Mouse (Mus musculus) heart, embryonic 12.5 days (tissue): ENCODE data around the gene Rps6ka1. TPM values are rescaled to one million over a fixed set of nuclear protein-coding genes. Genes with fewer than 3 reads are reported as not detected.

Experiments
- ATAC-seq: fragments of 200-750 bp; cut with Nextera tagmentation; 2 replicates; pipeline ENCODE4 v1.8.0; 2017; ENCODE audit warnings: moderate TSS enrichment, moderate library complexity; ENCODE audit not compliant: insufficient number of reproducible peaks, low FRiP score
- H3K27ac ChIP-seq: fragments of 300-500 bp; sonication (generic); 2 replicates; pipeline ENCODE4 v1.5.1; 2016; ENCODE audit warnings: mild to moderate bottlenecking, moderate library complexity; ENCODE audit not compliant: poor library complexity, severe bottlenecking
- H3K27me3 ChIP-seq: fragments of 300-500 bp; sonication (generic); replicated peaks from 2 replicates; pipeline ENCODE4 v1.6.1; 2016; ENCODE audit warnings: mild to moderate bottlenecking, moderate library complexity
- H3K36me3 ChIP-seq: fragments of 300-500 bp; sonication (generic); 2 replicates; pipeline ENCODE4 v1.6.1; 2016; ENCODE audit warnings: mild to moderate bottlenecking, moderate library complexity
- H3K4me1 ChIP-seq: fragments of 300-500 bp; sonication (generic); replicated peaks from 2 replicates; pipeline ENCODE4 v1.6.1; 2016; ENCODE audit warnings: mild to moderate bottlenecking
- H3K4me2 ChIP-seq: fragments of 300-500 bp; sonication (generic); 2 replicates; pipeline ENCODE4 v1.6.1; 2016; ENCODE audit warnings: mild to moderate bottlenecking, moderate library complexity
- H3K4me3 ChIP-seq: fragments of 300-500 bp; sonication (generic); 2 replicates; pipeline ENCODE4 v1.5.1; 2016; ENCODE audit warnings: mild to moderate bottlenecking
- H3K9ac ChIP-seq: fragments of 300-500 bp; sonication (generic); 2 replicates; pipeline ENCODE4 v1.6.1; 2016; ENCODE audit warnings: mild to moderate bottlenecking, moderate library complexity
- H3K9me3 ChIP-seq: fragments of 300-500 bp; sonication (generic); replicated peaks from 2 replicates; pipeline ENCODE4 v1.6.1; 2016; ENCODE audit warnings: mild to moderate bottlenecking, moderate library complexity
- WGBS: fragments of 180-500 bp; shearing (Covaris S2); methylation state at CpG from one replicate; pipeline ENCODE4 v1.1.7; 2016; 5-methylcytosine and 5-hydroxymethylcytosine counted together
- polyA plus RNA-seq: library from polyadenylated mRNA; unstranded; fragments of >200 nt; fragmentation: Nextera tagmentation; extraction: Ambion mirVana; gene quantifications from 2 replicates; pipeline ENCODE4 v1.2.1, GENCODE M21; 2016

Rps6ka1 gene
- polyA plus RNA-seq, 1 experiment from 2014 or later, result 21.7 TPM

DNA sequence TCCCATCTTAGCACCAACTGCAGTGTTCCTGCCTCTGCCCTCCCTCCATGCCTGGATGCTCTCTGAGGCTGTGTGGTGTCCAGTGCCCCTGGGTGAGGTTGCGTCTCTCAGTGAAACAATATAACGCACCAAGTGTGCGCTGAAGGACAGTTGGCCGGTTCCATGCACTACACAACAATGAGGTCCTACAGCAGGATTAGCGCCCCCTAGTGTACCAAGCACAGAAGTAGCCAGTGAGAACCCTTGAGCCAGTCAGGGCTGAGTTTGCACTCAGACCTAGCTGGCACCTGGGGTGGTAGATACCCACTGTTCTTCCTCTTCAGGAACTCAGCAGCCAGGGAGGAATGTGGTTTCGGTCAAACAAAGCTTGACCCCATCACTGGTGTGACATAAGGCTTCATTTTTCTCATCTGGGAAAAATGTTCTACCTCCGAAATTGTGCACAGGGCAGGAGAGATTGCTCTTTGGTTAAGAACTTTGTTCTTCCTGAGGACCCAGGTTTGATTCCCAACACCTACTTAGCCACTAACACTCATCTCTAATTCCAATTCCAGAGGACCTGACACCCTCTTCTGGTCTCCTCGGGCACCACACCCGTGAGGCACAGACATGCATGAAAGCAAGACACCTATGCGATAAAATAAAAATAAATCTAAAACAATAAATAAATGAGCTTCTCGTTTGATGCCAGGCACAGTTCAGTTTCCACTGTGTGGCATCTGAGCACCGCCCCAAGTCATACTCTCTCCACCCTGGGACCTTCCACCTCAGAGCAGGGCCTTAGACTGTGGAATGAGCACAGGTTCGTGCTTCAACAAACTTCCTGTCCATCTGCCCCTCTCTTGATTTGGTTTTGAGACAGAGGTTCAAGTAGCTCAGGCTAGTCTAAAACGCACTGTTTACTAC is 9.5 kb downstream of the Rps6ka1 start:
- Histone ChIP-seq H3K27ac (no peak overlapping the region), H3K27me3 (no peaks in the 10 kb centered on the region), H3K4me2 (no peak overlapping the region), H3K9me3 (no peaks in the 10 kb centered on the region), H3K36me3 (peaks cover 4% of the 10 kb centered on the region), H3K4me3 (no peak overlapping the region), H3K4me1 (peaks cover 51% of the 10 kb centered on the region), H3K9ac (no peak overlapping the region)
- no peak for ATAC-seq
- WGBS, result 84% methylated on average over 14 of the region's 14 CpGs

DNA sequence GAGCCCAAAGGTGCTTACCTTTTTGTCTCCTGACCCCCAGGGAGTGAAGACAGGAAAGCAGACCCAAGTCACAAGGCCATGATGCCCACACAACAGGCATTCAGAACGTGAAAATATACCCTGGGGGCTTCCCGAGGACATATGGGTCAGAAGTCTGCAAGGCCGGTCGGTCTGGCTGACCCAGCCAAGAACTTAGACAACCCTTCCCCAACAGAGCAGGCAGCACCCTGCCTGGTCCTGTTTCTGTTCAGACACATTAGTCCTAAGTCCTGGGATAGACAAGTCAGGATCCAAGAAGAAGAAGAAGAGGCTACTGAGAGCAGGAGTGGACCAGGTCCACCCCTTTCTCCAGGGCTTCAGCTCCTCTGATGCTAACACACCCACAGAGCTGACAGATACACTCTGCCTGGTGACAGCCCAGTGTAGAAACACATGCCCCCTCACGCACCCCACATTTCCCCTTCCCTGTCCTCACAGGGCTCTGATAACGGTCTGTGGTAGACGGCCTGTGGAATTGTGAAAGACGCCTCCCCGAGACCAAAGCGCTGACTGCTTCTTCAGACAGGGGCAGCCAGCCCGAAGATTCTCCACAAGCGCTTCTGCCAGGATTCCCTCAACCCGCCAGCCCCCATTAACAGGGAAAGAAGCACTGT is 12.6 kb downstream of the Rps6ka1 start:
- H3K9me3 ChIP-seq, result no peaks in the 10 kb centered on the region
- 0 out of 2 replicates have a peak overlapping the region, but pooled peaks have one; percentile 13 for H3K4me2 ChIP-seq
- ATAC-seq, result no peak
- H3K9ac ChIP-seq, result peak overlapping the region; percentile 26; the same call in 1 of the 2 replicates
- no peaks in the 10 kb centered on the region for H3K27me3 ChIP-seq
- 0 out of 2 replicates have a peak overlapping the region, but pooled peaks have one; percentile 17 for H3K27ac ChIP-seq
- WGBS, result 39% methylated on average over 13 of the region's 13 CpGs
- H3K4me1 ChIP-seq, result peaks cover 63% of the 10 kb centered on the region
- H3K4me3 ChIP-seq, result no peak overlapping the region
- H3K36me3 ChIP-seq, result no peaks in the 10 kb centered on the region

DNA sequence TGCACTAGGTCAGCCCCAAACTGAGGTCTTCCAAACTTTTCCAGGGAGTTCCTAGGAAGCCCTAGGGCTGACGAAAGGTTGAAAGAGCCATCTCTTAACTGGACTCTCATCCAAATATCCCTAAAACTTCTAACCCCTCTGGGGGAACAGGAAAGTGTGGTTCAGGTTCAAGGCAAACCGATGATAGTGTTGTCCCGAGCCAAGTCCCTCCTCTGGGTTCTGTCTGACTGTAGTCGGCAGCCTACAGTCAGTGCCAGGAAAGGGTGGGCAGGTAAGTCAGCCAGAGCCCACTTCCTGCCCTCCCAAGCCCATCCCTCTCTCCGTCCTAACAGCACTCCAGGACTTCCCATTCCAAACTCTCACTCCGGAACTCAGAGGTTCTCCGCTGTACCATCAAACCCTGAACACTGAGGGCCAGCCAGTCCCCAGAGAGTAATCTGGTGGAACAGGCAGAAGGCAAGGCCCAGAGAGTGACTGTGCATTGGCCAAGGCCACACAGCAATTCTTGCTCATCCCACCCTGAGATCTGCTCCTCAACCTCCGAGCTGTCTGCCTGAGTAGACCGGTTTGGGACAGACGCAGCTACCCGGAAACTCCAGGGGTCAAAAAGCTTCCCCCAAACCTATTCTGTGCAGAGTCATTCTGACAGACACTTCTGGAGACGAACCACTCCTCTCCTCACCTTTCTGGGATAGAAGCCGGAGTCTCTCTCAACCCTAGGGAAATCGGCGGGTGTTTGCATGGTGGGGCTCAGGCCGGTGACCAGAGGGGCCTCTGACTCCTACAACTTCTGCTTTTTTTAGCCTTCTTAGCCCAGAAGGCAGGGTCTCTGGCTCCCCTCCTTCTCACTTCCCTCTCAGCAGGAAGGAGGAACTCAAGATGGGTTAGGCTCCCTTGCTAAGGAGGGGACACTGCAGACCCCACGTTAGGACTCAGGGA is 13.4 kb downstream of the Rps6ka1 start:
- no peak overlapping the region for H3K4me3 ChIP-seq
- H3K27ac ChIP-seq, result no peak overlapping the region
- no peaks in the 10 kb centered on the region for H3K27me3 ChIP-seq
- peak overlapping the region; percentile 26; the same call in 1 of the 2 replicates for H3K9ac ChIP-seq
- 61% methylated on average over 17 of the region's 17 CpGs for WGBS
- peaks cover 57% of the 10 kb centered on the region for H3K4me1 ChIP-seq
- no peak for ATAC-seq
- no peaks in the 10 kb centered on the region for H3K9me3 ChIP-seq
- H3K4me2 ChIP-seq, result no peak overlapping the region
- 0 out of 2 replicates have a peak, but pooled peaks cover under 1% of the 10 kb centered on the region for H3K36me3 ChIP-seq

DNA sequence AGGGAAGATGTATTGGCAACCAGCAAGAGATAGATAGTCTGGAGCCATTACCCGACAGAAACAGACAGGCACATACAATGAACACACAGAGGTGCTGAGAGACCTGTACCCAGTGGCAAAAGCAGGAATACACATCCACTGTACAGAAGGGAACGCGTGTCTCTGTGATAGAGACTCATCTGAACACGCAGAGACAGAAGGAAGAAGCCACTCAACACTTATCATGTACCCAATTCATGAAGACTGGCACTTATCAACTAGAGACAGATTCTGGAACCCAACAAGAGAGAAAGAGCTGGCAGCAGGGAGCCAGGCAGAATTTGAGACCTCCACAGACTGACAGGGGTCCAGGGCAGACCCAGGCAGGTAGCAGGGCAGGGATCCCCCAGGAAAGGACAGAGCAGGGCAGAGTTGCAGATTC is 14.2 kb downstream of the Rps6ka1 start:
- no peak overlapping the region for H3K4me3 ChIP-seq
- peaks cover 52% of the 10 kb centered on the region for H3K4me1 ChIP-seq
- H3K27ac ChIP-seq, result no peak overlapping the region
- peaks cover 4% of the 10 kb centered on the region for H3K36me3 ChIP-seq
- no peak for ATAC-seq
- no peak overlapping the region; the same call in 1 of the 2 replicates for H3K9ac ChIP-seq
- H3K4me2 ChIP-seq, result no peak overlapping the region
- H3K27me3 ChIP-seq, result no peaks in the 10 kb centered on the region
- no peaks in the 10 kb centered on the region for H3K9me3 ChIP-seq
- WGBS, result 62% methylated on average over 4 of the region's 4 CpGs

DNA sequence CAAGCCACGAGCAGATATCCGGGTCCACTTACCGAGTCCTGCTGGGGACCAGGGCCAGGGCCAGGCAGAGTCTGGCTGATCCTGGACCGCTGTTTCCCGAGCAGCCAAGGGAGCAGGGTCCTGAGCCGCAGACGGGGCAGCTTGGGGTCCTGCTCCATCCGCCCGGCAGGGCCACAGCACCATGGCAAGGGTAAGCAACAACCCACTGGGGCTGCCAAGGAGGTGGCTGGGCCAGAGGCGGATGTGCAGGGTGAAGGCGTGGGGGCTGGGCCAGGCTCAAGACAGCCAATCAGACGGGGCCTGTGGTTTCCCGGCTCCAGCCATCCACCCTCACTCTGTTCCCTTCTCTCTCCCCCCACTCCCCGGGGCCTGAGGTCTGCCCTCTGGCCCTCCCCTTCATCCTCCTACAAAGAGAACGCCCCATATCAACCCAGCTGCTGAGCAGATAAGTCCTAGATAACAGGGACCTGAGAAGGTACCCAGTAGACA is 14.7 kb downstream of the Rps6ka1 start:
- Histone ChIP-seq H3K4me3 (no peak overlapping the region), H3K4me1 (peaks cover 52% of the 10 kb centered on the region), H3K27me3 (no peaks in the 10 kb centered on the region), H3K36me3 (peaks cover 8% of the 10 kb centered on the region), H3K27ac (no peak overlapping the region), H3K4me2 (no peak overlapping the region), H3K9ac (no peak overlapping the region), H3K9me3 (no peaks in the 10 kb centered on the region)
- peak; percentile 33; the same call in 1 of the 2 replicates for ATAC-seq
- WGBS, result 53% methylated on average over 15 of the region's 15 CpGs

DNA sequence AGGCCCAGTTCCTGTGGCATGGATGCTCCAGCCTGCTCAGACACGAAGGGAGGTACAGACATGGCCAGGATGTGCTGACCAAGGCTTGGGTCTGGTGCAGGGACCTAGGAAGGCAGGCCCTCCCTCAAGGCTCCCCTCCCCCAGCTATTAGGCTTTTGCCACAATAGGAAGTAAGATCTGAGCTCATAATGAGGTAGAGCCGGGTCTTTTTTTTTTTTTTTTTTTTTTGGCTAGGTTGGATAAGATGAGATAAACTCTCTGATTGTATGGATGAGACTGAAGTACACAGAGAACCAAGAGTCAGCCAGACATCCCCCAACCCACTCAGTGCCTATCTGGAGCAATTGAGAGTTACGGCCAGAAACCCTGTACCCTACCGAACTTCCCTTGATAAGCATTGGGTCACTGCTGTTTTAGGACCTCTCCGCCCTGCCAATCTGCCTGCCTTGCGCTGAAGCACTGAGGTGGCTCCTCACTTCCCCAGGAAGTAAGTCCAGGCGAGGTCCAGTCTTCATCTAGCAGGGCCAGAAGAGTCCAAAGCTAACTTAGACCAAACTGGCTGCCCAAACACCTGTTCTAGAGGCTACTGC is 15.3 kb downstream of the Rps6ka1 start:
- no peak overlapping the region for H3K4me3 ChIP-seq
- ATAC-seq, result no peak
- H3K27ac ChIP-seq, result no peak overlapping the region
- H3K36me3 ChIP-seq, result peaks cover 8% of the 10 kb centered on the region
- no peak overlapping the region for H3K9ac ChIP-seq
- 52% methylated on average over 7 of the region's 7 CpGs for WGBS
- no peaks in the 10 kb centered on the region for H3K9me3 ChIP-seq
- H3K27me3 ChIP-seq, result no peaks in the 10 kb centered on the region
- H3K4me1 ChIP-seq, result peaks cover 50% of the 10 kb centered on the region
- no peak overlapping the region for H3K4me2 ChIP-seq

DNA sequence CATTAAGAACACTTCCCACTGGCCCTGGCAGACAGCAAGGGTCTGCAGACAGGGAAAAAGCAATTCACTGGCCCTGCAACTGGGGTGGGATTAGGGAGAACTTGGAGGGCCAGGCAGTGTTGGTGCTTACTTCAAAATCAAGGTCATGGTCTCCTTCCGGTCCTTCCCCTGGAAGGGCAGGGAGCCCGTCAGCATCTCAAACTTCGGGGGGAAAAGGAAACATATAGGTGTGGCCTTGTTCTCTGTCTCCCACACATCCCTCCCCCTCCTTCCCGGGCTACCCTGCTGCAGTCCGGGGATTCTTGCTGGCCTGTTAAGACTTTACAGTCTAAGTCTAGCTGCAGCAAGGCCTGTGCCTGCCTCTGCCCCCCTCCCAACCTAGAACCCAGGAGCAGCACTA is 22.4 kb downstream of the Rps6ka1 start:
- ATAC-seq, result no peak
- WGBS, result 64% methylated on average over 5 of the region's 5 CpGs
- Histone ChIP-seq H3K4me1 (peaks cover 14% of the 10 kb centered on the region), H3K9ac (no peak overlapping the region), H3K4me2 (no peak overlapping the region), H3K36me3 (peaks cover 21% of the 10 kb centered on the region), H3K27ac (no peak overlapping the region), H3K4me3 (no peak overlapping the region), H3K9me3 (no peaks in the 10 kb centered on the region), H3K27me3 (no peaks in the 10 kb centered on the region)

DNA sequence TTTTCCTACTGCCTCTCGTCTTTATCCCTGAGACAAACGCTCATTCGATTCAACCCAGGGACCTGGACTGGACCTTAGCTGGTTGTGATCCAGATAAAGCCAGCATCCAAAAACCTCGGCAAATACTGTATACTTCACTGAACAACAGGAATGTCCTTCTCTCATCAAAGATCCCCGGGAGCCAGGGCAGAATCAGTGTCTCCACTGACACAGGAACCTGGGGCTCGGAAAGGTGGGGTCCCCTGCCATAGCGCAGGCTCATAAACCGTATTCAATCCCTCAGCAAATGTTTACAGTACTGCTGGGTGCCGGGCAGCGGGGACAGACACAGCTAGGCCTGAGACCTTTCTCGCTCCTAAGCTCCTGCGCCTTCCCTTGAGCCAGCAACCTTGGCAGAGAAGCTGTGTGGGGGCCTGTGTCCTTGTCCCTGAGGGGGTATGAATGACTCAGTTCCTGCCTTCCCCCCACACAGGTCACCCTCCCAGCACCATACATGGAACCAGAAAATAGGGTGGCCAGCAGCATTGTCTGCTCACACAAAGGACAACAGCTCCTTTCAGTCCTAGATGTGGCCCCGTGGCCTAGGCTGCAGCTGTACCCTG is 23.1 kb downstream of the Rps6ka1 start:
- Histone ChIP-seq H3K9me3 (no peaks in the 10 kb centered on the region), H3K4me2 (no peak overlapping the region), H3K27me3 (no peaks in the 10 kb centered on the region), H3K9ac (no peak overlapping the region), H3K36me3 (peaks cover 29% of the 10 kb centered on the region), H3K27ac (no peak overlapping the region), H3K4me1 (peaks cover 14% of the 10 kb centered on the region), H3K4me3 (no peak overlapping the region)
- no peak for ATAC-seq
- 79% methylated on average over 13 of the region's 13 CpGs for WGBS

DNA sequence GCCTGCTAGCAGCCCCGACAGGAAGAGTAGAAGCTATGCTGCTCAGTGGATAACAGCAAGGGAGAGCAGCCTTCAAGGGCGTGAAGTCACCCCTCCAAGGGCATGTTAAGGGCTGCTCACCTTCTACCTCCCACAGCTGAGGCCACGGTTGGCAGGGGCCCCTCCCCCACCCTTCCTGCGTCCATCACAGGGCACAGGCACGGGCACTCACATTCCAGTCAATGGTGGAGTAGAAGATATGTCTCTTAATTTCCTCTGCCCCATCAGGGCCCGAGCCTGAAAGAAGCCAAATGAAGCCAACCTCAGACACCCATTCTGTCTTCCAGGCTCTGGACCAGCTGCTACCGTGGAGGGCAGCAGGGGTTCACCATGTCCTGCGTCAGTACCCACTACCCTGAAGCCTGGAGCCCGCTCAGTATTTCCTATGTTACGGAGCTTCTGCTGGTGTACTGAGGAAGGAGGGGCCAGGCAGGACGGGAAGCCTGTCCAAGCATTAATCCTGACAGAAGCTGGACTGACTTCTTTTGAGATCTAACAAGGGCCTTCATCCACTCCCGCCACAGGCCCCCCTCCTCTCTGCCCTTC is 23.7 kb downstream of the Rps6ka1 start:
- Histone ChIP-seq H3K4me2 (no peak overlapping the region), H3K9ac (no peak overlapping the region), H3K9me3 (no peaks in the 10 kb centered on the region), H3K4me3 (no peak overlapping the region), H3K36me3 (peaks cover 31% of the 10 kb centered on the region), H3K27me3 (no peaks in the 10 kb centered on the region), H3K27ac (no peak overlapping the region), H3K4me1 (peaks cover 11% of the 10 kb centered on the region)
- WGBS, result 63% methylated on average over 12 of the region's 12 CpGs
- no peak for ATAC-seq

DNA sequence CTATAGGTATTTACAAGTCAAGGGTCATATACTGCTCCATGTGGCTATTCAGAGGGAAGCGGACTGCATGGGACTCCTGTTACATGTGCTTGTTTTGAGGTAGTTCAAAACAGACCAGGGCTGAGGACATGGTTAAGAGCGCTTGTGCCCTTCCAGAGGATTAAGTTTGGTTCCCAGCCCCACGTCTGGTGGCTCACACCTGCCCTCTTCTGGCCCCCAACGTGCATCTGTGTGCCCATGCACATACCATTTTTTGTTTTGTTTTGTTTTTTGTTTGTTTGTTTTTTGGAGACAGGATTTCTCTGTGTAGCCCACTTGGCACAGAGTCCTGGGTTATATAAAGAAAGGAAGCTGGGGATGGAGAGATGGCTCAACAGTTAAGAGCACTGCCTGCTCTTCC is 30.1 kb downstream of the Rps6ka1 start:
- no peak overlapping the region for H3K27ac ChIP-seq
- no peaks in the 10 kb centered on the region for H3K4me1 ChIP-seq
- H3K4me2 ChIP-seq, result no peak overlapping the region
- 72% methylated on average over 4 of the region's 4 CpGs for WGBS
- H3K27me3 ChIP-seq, result no peaks in the 10 kb centered on the region
- no peak for ATAC-seq
- H3K4me3 ChIP-seq, result no peak overlapping the region
- peaks cover 36% of the 10 kb centered on the region for H3K36me3 ChIP-seq
- H3K9me3 ChIP-seq, result no peaks in the 10 kb centered on the region
- no peak overlapping the region for H3K9ac ChIP-seq
